In the genomic region with DNA sequence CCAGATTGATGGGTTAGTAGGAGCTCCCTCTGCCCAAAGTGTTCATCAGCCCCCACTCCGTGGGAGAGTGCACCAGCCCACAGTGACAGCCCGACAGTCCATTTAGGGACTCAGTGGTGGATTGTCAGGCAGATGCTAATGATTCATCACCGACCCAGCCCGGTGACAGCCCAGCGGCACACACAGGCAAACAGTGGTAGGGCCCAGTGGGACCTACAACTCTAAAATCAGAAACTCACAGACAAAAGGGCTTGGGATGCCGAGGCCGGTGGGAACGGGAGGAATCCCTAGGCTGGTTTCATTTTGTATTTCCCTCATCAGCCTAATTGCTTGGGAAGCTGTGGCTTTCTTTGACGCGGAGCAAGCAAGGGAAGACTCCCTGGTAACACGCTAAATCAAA, we compare ENCODE assay signal across 15 mouse cellular contexts.
A peak's percentile ranks its signal among the peaks of the same experiment; 100 is the strongest.
DNase-seq lines count a peak whose midpoint lies in the region; ATAC-seq and TF ChIP-seq lines count a peak whose summit lies in the region.
"Had no signal": no experiment of that assay in that cellular context is flagged by ENCODE, and none has a peak within 500 bp of the region (broad histone marks: within the 10 kb centered on the region; RNA-seq: fewer than 3 reads in every experiment).

No protein-coding gene starts in this region.

- no peaks in the 10 kb centered on the region for H3K36me3 ChIP-seq in forebrain, embryonic 10.5 days (replicated peaks)
- H3K36me3 ChIP-seq in hindbrain, embryonic 12.5 days: no peaks in the 10 kb centered on the region
- no peaks in the 10 kb centered on the region for H3K36me3 ChIP-seq in midbrain, embryonic 16.5 days (ENCODE audit: control insufficient read depth, insufficient read depth, low read length)
- no peaks in the 10 kb centered on the region for H3K36me3 ChIP-seq in heart, embryonic 10.5 days
- H3K36me3 ChIP-seq: heart, embryonic 13.5 days had no signal

- WGBS in forebrain, embryonic 10.5 days: 72% methylated on average over 11 of the region's 11 CpGs
- 26% methylated on average over 11 of the region's 11 CpGs for WGBS in hindbrain, embryonic 12.5 days
- 30% methylated on average over 11 of the region's 11 CpGs for WGBS in midbrain, embryonic 16.5 days
- WGBS in heart, embryonic 10.5 days: 68% methylated on average over 11 of the region's 11 CpGs

- H3K4me1 ChIP-seq in forebrain, embryonic 10.5 days: peaks cover 93% of the 10 kb centered on the region
- peaks cover 41% of the 10 kb centered on the region for H3K4me1 ChIP-seq in hindbrain, embryonic 12.5 days
- peaks cover 15% of the 10 kb centered on the region for H3K4me1 ChIP-seq in midbrain, embryonic 16.5 days (ENCODE audit: control insufficient read depth, insufficient read depth, low read length)
- H3K4me1 ChIP-seq in heart, embryonic 10.5 days: peaks cover 59% of the 10 kb centered on the region

- TF ChIP-seq POLR2A in brain, embryonic 14.5 days (IDR thresholded peaks at IDR 0.05; ENCODE audit: borderline replicate concordance, extremely low read depth, insufficient read depth, insufficient read length, poor library complexity, severe bottlenecking): no peak

- no peak overlapping the region for H3K9ac ChIP-seq in hindbrain, embryonic 12.5 days
- no peak overlapping the region for H3K9ac ChIP-seq in midbrain, embryonic 16.5 days (ENCODE audit: low read depth, low read length)
- H3K9ac ChIP-seq: heart, embryonic 13.5 days had no signal

- no peak overlapping the region for H3K4me2 ChIP-seq in hindbrain, embryonic 12.5 days (replicated peaks)
- peak overlapping the region; percentile 28; the same call in 1 of the 2 replicates for H3K4me2 ChIP-seq in midbrain, embryonic 16.5 days (ENCODE audit: low read length)
- H3K4me2 ChIP-seq: heart, embryonic 13.5 days had no signal

- peak overlapping the region; percentile 60 for H3K27ac ChIP-seq in forebrain, embryonic 10.5 days
- no peak overlapping the region for H3K27ac ChIP-seq in hindbrain, embryonic 12.5 days
- no peak overlapping the region for H3K27ac ChIP-seq in midbrain, embryonic 16.5 days (ENCODE audit: low read length)
- H3K27ac ChIP-seq in heart, embryonic 10.5 days: no peak overlapping the region
- H3K27ac ChIP-seq: heart, embryonic 13.5 days; macrophage had no signal

- H3K27me3 ChIP-seq in forebrain, embryonic 10.5 days (ENCODE audit: poor library complexity, severe bottlenecking): peaks cover 80% of the 10 kb centered on the region
- peaks cover 34% of the 10 kb centered on the region for H3K27me3 ChIP-seq in hindbrain, embryonic 12.5 days
- H3K27me3 ChIP-seq in midbrain, embryonic 16.5 days (ENCODE audit: control insufficient read depth, insufficient read depth, low read depth, low read length): no peaks in the 10 kb centered on the region
- H3K27me3 ChIP-seq in heart, embryonic 10.5 days (ENCODE audit: insufficient read depth, poor library complexity, severe bottlenecking): peaks cover 21% of the 10 kb centered on the region

- DNase-seq in brain, embryonic 14.5 days (ENCODE audit: low read depth): peak; percentile 81
- DNase-seq in forebrain, embryonic 10.5 days (ENCODE audit: extremely low spot score, low spot score): no peak
- DNase-seq in lung, postnatal 36 days: no peak
- no peak for DNase-seq in spleen, adult 18-20 months
- DNase-seq in heart, embryonic 10.5 days (ENCODE audit: low spot score): no peak
- DNase-seq: cerebellum, adult 8-10 months; gastrocnemius, postnatal 10 days had no signal

- TF ChIP-seq CTCF in brain, embryonic 14.5 days (IDR thresholded peaks at IDR 0.05; ENCODE audit: borderline replicate concordance, extremely low read depth, insufficient read depth, insufficient read length): no peak

- ATAC-seq in hindbrain, embryonic 12.5 days (ENCODE audit: low FRiP score): peak; percentile 53
- ATAC-seq in midbrain, embryonic 16.5 days: peak; percentile 25; the same call in 1 of the 2 replicates
- ATAC-seq in cerebellum, adult (ENCODE audit: insufficient number of reproducible peaks, low FRiP score, low TSS enrichment): no peak
- ATAC-seq: activated CD4-positive, CD25-positive, alpha-beta regulatory T cell, adult 4 months; inflammation-experienced regulatory T-cells, adult 6 months had no signal

- no peaks in the 10 kb centered on the region for H3K9me3 ChIP-seq in forebrain, embryonic 10.5 days
- H3K9me3 ChIP-seq in hindbrain, embryonic 12.5 days (replicated peaks): no peaks in the 10 kb centered on the region
- no peaks in the 10 kb centered on the region for H3K9me3 ChIP-seq in midbrain, embryonic 16.5 days (replicated peaks; ENCODE audit: control insufficient read depth, low read length, poor library complexity, severe bottlenecking)
- H3K9me3 ChIP-seq in heart, embryonic 10.5 days: no peaks in the 10 kb centered on the region
- H3K9me3 ChIP-seq: heart, embryonic 13.5 days had no signal

- no peak overlapping the region for H3K4me3 ChIP-seq in forebrain, embryonic 10.5 days
- H3K4me3 ChIP-seq in hindbrain, embryonic 12.5 days: no peak overlapping the region
- H3K4me3 ChIP-seq in midbrain, embryonic 16.5 days (ENCODE audit: low read depth, low read length): no peak overlapping the region
- no peak overlapping the region for H3K4me3 ChIP-seq in heart, embryonic 10.5 days
- H3K4me3 ChIP-seq: heart, embryonic 13.5 days; myocyte had no signal
